Mouse (Mus musculus) monocyte, adult 5-6 weeks (primary cell): ENCODE measurements at regions not wholly inside any gene's neighbourhood (a gene's known extent, or its start where the extent isn't known, plus 50 kb on each side); places are given as distances from the start of the nearest gene placed in this dataset.

ENCODE experiments used
- ATAC-seq: fragments of 153-309, 156-312 bp; replicated peaks from 2 replicates; pipeline ENCODE4 v1.8.0; 2017; ENCODE audit warnings: mild to moderate bottlenecking; ENCODE audit not compliant: low TSS enrichment, insufficient number of reproducible peaks, severe bottlenecking, poor library complexity, low FRiP score

DNA sequence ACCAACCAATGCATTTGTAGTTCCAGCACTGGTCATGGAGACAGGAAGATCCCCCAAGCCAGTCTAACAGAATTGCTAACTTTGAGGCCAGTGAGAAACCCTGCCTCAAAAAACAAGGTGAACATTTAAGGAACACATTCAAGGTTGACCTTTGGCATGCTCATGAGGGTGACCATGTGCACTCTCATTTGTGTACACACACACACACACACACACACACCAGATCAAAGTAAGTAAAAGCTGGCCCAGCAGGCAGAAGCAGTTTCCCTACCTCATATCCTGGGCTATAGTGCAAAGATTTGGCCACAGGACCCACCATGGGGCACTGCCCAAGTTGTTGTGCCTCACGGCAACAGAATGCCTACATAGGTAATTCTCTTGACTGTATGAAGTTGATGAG, 173.4 kb downstream of the Emx2 start:
- no peak for ATAC-seq

GRCm38 (mm10) chr19:59636271-59636670, 178.1 kb downstream of the Emx2 start:
- ATAC-seq, result no peak

GRCm38 (mm10) chr19:59642606-59643005, 184.4 kb downstream of the Emx2 start:
- ATAC-seq, result no peak

GRCm38 (mm10) chr19:59646231-59646630, 188.1 kb downstream of the Emx2 start:
- ATAC-seq, result no peak

DNA sequence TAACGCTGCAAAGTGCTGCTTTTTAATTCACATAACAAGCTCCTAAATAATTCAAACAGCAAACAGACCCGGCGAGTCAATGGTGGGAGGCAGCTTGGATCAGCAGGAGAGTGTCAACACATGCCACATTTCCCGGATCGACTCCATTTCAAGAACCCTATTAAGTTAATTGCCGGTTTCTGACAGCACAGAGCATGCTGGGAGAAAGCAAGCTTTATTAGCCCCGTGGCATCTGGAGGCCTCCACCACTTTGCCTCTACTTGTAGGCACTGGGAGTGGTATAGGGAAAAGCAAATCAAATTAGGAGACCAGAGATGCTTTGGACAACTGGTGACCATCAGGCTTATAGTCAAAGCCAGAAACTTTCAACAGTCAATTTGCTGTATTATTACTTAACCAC, 188.5 kb downstream of the Emx2 start:
- no peak for ATAC-seq

DNA sequence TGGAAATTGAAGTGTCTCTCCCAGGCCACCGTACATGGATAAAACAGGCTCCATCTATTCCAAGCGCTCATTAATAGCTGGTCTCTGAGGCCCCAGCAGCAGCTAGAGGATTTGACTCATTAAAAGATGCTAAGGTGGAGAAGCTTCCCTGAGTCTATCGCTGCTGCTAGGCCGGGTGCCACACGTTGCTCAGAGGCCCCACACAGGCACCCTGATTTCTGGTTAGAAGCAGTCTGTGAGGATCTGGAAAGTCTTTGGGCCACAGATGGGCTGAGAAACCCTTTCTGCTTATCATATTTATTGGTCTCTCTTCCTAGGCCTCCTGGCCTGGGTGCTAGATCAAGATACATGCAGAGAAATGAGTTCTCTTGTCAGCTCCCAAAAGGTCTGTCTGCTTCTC, 191.2 kb downstream of the Emx2 start:
- no peak for ATAC-seq

DNA sequence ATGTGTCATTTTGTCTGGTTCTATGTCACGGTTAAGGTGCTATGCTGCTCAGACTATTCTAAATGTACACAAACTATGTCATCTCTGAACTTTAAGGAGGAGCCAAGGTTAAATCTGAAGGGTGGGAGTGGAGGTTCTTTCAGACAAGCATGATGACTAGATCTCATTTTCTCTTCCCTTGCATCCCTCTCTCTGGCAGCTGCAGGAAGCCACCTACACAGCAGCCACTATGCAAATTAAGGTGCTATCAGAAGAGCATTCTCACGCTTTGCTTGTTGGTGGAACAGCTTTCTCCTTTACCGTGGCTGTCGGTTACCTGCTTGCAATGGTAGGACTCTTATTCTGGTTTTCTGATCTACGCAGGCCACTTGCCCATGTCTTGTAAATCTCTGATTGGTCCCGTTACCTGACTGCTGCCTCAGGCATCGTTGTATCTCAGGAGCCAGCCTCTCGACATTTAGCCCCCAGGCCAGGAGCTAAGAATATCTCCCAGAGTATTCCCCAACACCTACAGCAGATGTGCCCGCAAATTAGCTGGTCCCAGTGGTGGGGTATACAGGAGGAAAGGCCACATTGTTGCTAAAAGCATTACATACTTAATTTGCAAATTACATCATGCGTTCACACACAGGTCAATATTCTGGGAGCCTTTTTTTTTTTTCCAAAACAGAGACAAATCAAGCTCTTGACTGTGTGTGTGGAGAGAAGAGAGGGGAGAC, 192.6 kb downstream of the Emx2 start:
- ATAC-seq, result no peak

GRCm38 (mm10) chr19:59653631-59654367, 195.6 kb downstream of the Emx2 start:
- ATAC-seq, result no peak

- ATAC-seq, result no peak
Observed at GRCm38 (mm10) chr19:59655321-59655720, 197.1 kb downstream of the Emx2 start.

DNA sequence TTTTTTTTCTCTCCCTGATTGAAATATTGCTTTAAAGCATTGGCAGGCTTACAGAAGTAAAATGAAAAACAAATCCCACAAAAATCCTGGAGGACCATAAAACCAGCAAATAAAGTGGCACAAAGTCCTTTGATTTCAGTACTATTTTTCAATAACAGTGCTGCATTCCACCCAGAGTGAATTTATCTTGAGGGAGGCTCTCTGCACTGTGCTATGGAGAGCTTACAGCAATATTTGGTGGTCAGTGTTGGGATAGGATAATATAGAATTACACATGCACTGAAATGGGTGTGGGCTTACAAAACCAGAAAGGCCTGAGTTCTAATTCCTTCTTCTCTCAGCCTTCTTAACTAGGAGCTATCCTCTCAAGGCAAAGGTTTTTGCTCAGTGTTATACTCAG, 211.6 kb downstream of the Emx2 start:
- ATAC-seq, result no peak

DNA sequence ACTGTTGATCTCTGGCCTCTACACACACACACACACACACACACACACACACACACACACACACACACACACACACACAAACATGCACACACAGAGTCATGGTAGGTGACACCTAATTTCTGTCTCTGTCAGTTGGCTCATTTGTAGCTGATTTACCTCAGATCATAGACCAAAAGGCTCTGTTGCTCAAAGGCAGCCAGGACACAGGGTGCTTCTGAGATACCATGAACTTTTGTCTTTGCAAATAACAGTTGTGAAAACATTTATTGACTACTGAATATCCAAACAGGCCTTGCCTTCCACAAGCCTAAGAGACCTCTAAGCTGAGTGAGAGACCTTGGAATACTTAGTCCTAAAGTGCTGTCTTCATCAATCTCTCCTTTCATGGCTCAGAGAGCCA, 215.4 kb downstream of the Emx2 start:
- ATAC-seq, result no peak

- no peak for ATAC-seq
Observed at GRCm38 (mm10) chr19:59679191-59679590, 221.0 kb downstream of the Emx2 start.

GRCm38 (mm10) chr19:59680356-59680755, 222.2 kb downstream of the Emx2 start:
- no peak for ATAC-seq

GRCm38 (mm10) chr19:59684292-59684691, 226.1 kb downstream of the Emx2 start:
- no peak for ATAC-seq

- no peak for ATAC-seq
Observed at GRCm38 (mm10) chr19:59685826-59686717, 227.9 kb downstream of the Emx2 start.

GRCm38 (mm10) chr19:59687206-59687605, 229.0 kb downstream of the Emx2 start:
- ATAC-seq, result no peak

GRCm38 (mm10) chr19:59687681-59688080, 229.5 kb downstream of the Emx2 start:
- no peak for ATAC-seq

- ATAC-seq, result no peak
Observed at GRCm38 (mm10) chr19:59691541-59692096, 233.4 kb downstream of the Emx2 start.

DNA sequence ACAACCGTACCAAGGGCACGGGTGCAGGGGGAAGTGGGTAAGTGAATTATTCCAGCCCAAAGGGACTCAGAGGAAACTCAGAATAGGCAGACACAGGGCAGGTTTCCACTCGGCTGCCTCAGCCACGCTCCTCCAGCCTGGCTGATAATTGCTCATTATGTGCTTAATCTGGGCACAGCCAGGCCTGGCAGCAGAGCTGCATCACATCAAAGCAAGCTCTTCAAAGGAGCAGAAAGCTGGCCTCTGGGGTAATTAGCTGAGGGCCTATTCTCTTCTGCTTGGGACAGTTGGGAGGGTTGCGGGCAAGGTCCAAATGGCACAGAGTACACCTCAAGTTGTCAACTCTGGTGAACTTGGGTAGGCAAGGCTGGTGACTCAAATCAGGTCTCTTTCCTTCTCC, 239.5 kb downstream of the Emx2 start:
- ATAC-seq, result no peak
